Mouse (Mus musculus) kidney, adult 8-10 months (tissue): ENCODE results near the gene Fads3.
A peak's percentile ranks its signal among the peaks of the same experiment; 100 is the strongest.

Experiments
- DNase-seq, 2 experiments: peaks; one replicate each; pipeline ENCODE4 v3.0.0; 2022

Gene Fads3

DNA sequence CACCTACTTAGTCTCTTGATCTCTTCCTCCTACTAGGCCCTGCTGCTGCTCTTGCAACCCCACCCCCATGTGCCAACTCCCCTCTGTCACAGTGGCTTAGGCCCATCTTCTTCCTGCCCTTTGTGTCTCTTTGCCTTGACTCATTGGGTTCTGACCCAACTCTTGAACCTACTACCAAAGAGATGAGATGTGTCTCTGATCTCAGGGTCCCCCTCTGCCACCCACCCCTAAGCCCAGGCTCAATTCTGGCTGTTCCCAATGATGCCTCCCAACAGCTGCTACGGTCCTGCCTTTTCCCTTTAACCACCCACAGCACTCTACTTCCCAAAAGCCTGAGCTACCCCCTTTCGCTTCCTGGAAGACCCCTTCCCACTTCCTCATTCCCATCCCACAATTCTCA is 19.4 kb upstream of the Fads3 start:
- DNase-seq: peak in 1 of 2 experiments; percentile 5

GRCm38 (mm10) chr19:10022414-10023303 is 18.7 kb upstream of the Fads3 start:
- DNase-seq: peak in 1 of 2 experiments; percentile 58

- DNase-seq: no peak
Measured at GRCm38 (mm10) chr19:10023304-10023758, 18.0 kb upstream of the Fads3 start.

GRCm38 (mm10) chr19:10025169-10025875 is 16.0 kb upstream of the Fads3 start:
- peak; percentile 70 to 72 for DNase-seq

DNA sequence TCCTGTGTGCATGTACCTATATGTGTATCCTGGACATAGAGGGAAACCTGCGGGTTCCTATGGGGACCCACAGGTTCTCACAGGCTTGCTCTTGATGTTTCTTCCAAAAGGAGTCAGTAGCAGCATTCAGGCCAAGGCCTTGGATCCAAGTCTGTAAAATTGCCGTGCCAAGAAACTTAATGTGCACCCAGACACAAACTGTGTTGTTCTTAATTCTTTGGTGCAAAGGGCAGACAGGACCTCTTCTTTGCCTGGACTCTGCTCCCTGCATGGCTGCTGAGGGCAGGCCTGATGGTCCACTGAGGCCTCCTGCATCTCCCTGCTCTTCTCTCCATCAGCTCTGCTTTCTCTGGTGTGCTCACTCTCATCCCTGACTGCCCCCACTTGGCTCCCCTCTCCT is 11.6 kb upstream of the Fads3 start:
- DNase-seq: peak; percentile 68 to 82

- DNase-seq: peak; percentile 65 to 67
Measured at GRCm38 (mm10) chr19:10033211-10033973, 8.0 kb upstream of the Fads3 start.

- no peak for DNase-seq
Measured at GRCm38 (mm10) chr19:10034356-10034755, 7.0 kb upstream of the Fads3 start.

GRCm38 (mm10) chr19:10034785-10035447 is 6.5 kb upstream of the Fads3 start:
- DNase-seq: peak in 1 of 2 experiments; percentile 88

DNA sequence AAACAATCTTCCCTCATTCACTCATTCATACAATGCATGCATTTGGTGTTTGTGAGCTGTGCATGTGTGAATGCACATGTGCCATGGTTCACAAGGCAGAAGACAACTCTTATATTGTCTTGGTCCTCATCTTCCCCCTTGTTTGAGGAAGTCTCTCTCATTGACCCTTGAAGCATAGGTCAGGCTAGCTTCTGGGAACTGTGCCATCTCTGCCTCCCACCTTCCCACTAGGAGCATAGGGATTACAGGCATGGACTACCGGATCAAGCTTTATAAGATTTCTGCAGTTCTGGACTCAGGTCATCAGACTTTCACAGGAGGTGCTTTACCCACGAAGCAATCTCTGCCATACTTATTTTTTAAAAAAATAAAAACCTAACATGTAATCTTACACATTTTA is 3.8 kb upstream of the Fads3 start:
- peak; percentile 67 to 69 for DNase-seq

DNA sequence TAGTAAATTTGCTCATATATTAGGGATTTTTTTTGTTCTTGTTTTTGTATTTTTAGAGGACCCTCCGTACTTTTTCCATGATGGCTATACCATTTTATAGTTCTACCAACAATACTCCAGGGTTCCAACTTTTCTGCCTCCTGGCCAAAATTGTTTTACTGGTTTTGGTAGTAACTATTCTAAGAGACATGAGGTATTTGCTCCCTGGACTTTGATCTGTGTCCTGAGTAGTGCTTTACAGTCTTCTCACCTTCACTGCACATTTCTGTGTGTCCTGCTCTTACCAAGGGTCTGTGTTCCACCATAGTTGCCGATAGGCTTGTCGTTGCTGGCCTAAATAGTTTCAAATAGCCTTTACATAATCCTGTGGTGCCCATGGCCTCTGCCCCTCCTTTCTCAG is 3.0 kb upstream of the Fads3 start:
- DNase-seq: peak in 1 of 2 experiments; percentile 73

DNA sequence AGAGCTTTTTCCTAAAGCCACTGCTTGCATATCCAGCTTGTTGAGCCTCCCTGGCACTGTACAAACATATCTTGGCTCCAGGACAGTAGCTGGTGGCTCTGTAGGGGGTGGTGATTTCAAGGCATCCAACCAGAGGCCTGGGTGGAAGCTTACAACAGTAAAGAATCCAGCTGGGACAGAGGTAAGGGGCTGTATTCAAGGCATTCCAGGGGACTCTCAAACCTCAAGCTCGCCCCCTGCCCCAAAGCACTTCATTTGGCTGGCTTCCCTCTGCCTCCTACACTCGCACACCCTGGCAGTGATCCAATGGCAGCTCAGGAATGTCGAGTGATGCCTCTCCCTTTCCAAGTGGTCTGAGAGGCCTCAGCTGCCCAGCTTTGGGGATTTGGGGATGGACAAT is 2.5 kb upstream of the Fads3 start:
- DNase-seq: peak; percentile 64 to 71

DNA sequence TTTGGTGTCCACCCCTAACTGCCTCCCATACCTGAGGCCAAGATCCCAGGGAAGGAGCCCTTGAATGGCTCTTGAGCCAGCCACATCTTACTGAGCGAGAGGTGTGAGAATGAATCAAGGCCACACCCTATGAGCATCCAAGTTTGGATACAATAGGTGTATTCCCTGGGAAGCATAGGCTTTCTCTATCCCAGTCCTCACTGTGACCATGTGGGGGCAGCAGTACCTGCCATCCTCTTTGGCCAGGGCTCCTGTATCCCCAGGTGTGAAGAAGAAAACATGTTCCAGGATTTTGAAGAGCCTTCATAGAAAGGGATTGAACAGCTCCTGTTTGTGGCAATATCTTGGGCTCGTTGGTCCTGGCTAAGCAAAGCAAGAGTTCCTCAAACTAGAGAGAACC is 1.8 kb upstream of the Fads3 start:
- DNase-seq: peak in 1 of 2 experiments; percentile 53

DNA sequence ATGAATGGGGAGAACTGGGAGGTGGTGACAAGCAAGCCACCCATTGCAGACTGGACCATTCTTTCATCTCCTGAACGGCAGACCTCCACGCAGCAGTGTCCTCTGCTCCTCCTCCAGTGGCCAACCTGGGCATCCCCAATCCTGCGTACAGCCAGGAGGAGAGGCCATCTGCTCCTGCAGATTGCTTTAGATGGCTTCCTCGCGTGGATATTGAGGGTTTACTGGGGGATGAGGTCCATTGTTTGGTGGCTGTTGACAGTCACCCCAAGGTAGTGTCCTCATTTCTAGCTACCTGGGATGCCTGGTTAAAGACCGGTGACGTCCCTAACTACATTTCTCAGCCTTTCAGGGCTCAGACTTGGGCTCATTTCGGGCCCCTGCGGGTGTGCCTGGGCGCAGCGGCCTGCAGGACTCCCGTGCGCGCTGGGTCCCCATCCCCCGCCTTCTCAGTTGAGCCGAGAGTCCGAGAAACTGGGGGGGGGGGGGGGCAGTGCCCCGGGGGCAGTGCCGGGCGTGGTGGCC is 442 bp upstream of the Fads3 start:
- DNase-seq: no peak

DNA sequence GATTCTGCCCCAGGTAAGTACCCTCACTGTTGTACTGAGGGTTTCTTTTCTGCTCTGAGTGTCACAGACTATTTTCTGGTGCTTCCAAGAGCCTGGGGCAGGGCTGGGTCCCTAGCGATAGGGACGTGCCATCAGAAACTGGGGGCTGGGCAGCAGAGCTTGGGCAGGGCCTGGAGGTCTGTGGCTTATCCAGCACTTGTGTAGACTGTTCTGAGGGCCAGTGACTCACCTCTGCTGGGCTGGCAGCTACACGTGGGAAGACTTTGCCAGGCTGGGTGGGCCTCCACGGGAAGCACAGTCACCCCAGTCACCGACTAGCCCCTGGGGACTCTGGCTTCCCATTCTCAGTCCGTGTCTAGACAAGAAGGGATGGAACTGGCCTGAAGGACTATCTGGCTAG is 863 bp downstream of the Fads3 start:
- DNase-seq: no peak

- no peak for DNase-seq
Measured at GRCm38 (mm10) chr19:10042816-10043215, 1.4 kb downstream of the Fads3 start.

GRCm38 (mm10) chr19:10043643-10044042 is 2.3 kb downstream of the Fads3 start:
- DNase-seq: peak; percentile 77 to 81

DNA sequence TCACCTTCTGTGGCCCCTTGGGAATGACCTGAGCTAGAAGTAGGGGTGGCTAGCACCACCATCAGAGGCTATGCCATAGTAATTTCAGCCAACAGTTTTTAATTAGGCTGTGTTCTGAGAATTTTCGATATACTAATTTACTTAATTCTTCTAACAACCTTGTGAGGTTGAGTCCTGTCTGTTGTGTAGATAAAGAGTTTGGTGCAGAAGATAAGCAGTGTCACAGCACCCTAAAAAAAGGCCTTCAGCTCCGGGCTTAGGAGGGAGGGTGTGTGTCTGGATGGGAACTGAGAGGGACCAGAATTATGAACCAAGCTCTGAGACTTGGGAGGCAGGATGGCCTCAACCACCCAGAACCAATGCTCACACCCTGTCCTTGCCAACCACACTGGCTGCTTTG is 4.3 kb downstream of the Fads3 start:
- DNase-seq: no peak

- peak; percentile 78 to 82 for DNase-seq
Measured at GRCm38 (mm10) chr19:10046346-10046745, 5.0 kb downstream of the Fads3 start.

DNA sequence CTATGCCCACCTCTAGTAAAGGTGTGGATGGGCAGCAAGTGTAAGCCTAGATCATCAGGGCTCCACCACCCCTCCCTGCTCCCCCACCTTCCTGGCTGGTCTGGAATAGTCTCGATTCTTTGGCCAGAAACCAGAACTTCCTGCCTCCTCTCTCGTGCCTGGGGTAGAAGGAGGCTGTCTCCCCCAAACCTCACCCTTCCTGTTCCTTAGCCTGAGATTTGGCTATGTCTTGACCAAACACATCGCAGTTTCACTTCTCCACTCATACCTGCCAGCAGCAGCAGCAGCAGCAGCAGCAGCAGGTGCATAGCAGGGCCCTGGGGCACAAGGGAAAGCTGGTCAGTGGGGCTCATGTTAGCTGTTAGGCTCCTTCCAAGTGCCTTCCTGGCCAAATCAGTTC is 5.6 kb downstream of the Fads3 start:
- no peak for DNase-seq

GRCm38 (mm10) chr19:10049533-10049932 is 8.2 kb downstream of the Fads3 start:
- DNase-seq: no peak

DNA sequence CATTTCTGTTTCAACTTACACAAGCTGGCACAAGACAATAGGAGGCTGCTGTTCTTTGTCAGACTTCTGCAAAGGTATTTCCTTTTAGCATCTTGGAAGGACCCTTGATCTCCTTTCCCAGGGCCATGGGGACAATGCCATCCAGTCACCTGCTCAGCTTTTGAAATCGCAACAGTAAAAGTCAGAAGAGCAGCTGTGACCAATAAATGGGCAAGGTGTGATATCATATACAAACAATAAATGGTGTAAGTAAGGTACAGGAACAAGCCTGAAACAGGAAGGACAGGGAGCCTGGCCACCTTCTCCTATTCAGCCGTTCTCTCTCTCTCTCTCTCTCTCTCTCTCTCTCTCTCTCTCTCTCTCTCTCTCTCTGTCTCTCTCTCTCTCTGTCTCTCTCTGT is 9.1 kb downstream of the Fads3 start:
- DNase-seq: no peak

- no peak for DNase-seq
Measured at GRCm38 (mm10) chr19:10052698-10053097, 11.3 kb downstream of the Fads3 start.
